Mouse (Mus musculus): ENCODE data around the gene Prima1.

Prima1 gene

GRCm38 (mm10) chr12:103242083-103242581, at the start of gene Prima1:
Gene Prima1 (minus strand): TSS chr12:103242150.
- DNase-seq (ENCODE audit: low spot score): no peak

GRCm38 (mm10) chr12:103287276-103287675, 45.3 kb upstream of the Prima1 start:
- no peak for DNase-seq (ENCODE audit: low spot score)

- no peak for DNase-seq (ENCODE audit: low spot score)
Measured at GRCm38 (mm10) chr12:103283411-103283810, 41.5 kb upstream of the Prima1 start.

GRCm38 (mm10) chr12:103282936-103283335, 41.0 kb upstream of the Prima1 start:
- DNase-seq (ENCODE audit: low spot score): no peak

- DNase-seq (ENCODE audit: low spot score): no peak
Measured at GRCm38 (mm10) chr12:103281912-103282311, 40.0 kb upstream of the Prima1 start.

GRCm38 (mm10) chr12:103281491-103281890, 39.5 kb upstream of the Prima1 start:
- DNase-seq (ENCODE audit: low spot score): no peak

GRCm38 (mm10) chr12:103276422-103276821, 34.5 kb upstream of the Prima1 start:
- peak; percentile 16 for DNase-seq (ENCODE audit: low spot score)

GRCm38 (mm10) chr12:103273732-103274131, 31.8 kb upstream of the Prima1 start:
- DNase-seq (ENCODE audit: low spot score): no peak

- no peak for DNase-seq (ENCODE audit: low spot score)
Measured at GRCm38 (mm10) chr12:103273051-103273450, 31.1 kb upstream of the Prima1 start.

GRCm38 (mm10) chr12:103272176-103272575, 30.2 kb upstream of the Prima1 start:
- DNase-seq (ENCODE audit: low spot score): no peak

- DNase-seq (ENCODE audit: low spot score): no peak
Measured at GRCm38 (mm10) chr12:103266605-103267004, 24.7 kb upstream of the Prima1 start.

- no peak for DNase-seq (ENCODE audit: low spot score)
Measured at GRCm38 (mm10) chr12:103262017-103262865, 20.3 kb upstream of the Prima1 start.

GRCm38 (mm10) chr12:103252901-103253434, 11.0 kb upstream of the Prima1 start:
- no peak for DNase-seq (ENCODE audit: low spot score)

- no peak for DNase-seq (ENCODE audit: low spot score)
Measured at GRCm38 (mm10) chr12:103251151-103251550, 9.2 kb upstream of the Prima1 start.

- no peak for DNase-seq (ENCODE audit: low spot score)
Measured at GRCm38 (mm10) chr12:103250333-103250732, 8.4 kb upstream of the Prima1 start.

GRCm38 (mm10) chr12:103243041-103243440, 1.1 kb upstream of the Prima1 start:
- no peak for DNase-seq (ENCODE audit: low spot score)

GRCm38 (mm10) chr12:103242591-103243025, 658 bp upstream of the Prima1 start:
- DNase-seq (ENCODE audit: low spot score): peak; percentile 30

- DNase-seq (ENCODE audit: low spot score): no peak
Measured at GRCm38 (mm10) chr12:103241311-103242082, 453 bp downstream of the Prima1 start.

- DNase-seq (ENCODE audit: low spot score): no peak
Measured at GRCm38 (mm10) chr12:103238924-103239460, 3.0 kb downstream of the Prima1 start.

- DNase-seq (ENCODE audit: low spot score): no peak
Measured at GRCm38 (mm10) chr12:103235856-103236255, 6.1 kb downstream of the Prima1 start.

GRCm38 (mm10) chr12:103235251-103235650, 6.7 kb downstream of the Prima1 start:
- DNase-seq (ENCODE audit: low spot score): no peak

- no peak for DNase-seq (ENCODE audit: low spot score)
Measured at GRCm38 (mm10) chr12:103229058-103229457, 12.9 kb downstream of the Prima1 start.
